ENCODE assay signal across 10 mouse cellular contexts in genomic region chr16:21311781-21312180, GRCm38 (mm10).
DNase-seq lines count a peak whose midpoint lies in the region; ATAC-seq and TF ChIP-seq lines count a peak whose summit lies in the region.
"Had no signal": no experiment of that assay in that cellular context is flagged by ENCODE, and none has a peak within 500 bp of the region (broad histone marks: within the 10 kb centered on the region; RNA-seq: fewer than 3 reads in every experiment).

No protein-coding gene starts in this region.

- H3K9me3 ChIP-seq in forebrain, embryonic 11.5 days (ENCODE audit: control insufficient read depth, low read length): no peaks in the 10 kb centered on the region
- H3K9me3 ChIP-seq in forebrain, embryonic 14.5 days (replicated peaks; ENCODE audit: control insufficient read depth, low read length): no peaks in the 10 kb centered on the region
- no peaks in the 10 kb centered on the region for H3K9me3 ChIP-seq in lung, embryonic 14.5 days (ENCODE audit: low read depth, low read length)
- H3K9me3 ChIP-seq in limb, embryonic 10.5 days (replicated peaks): no peaks in the 10 kb centered on the region
- no peaks in the 10 kb centered on the region for H3K9me3 ChIP-seq in neural tube, embryonic 13.5 days
- H3K9me3 ChIP-seq: G1E had no signal

- DNase-seq in forebrain, embryonic 11.5 days (ENCODE audit: low spot score): peak; percentile 25
- DNase-seq in forebrain, embryonic 14.5 days (ENCODE audit: low spot score): no peak
- no peak for DNase-seq in lung, embryonic 14.5 days
- DNase-seq in lung, postnatal 4 days: no peak
- DNase-seq in limb, embryonic 10.5 days (ENCODE audit: low spot score): no peak
- no peak for DNase-seq in MN1 (ENCODE audit: low spot score)
- no peak for DNase-seq in spleen, adult 12 weeks (ENCODE audit: low spot score)
- DNase-seq: right cerebral cortex, postnatal 25 days had no signal

- H3K27ac ChIP-seq in forebrain, embryonic 11.5 days (ENCODE audit: low read depth, low read length): no peak overlapping the region
- H3K27ac ChIP-seq in forebrain, embryonic 14.5 days (ENCODE audit: low read depth, low read length): no peak overlapping the region
- peak overlapping the region; percentile 95 for H3K27ac ChIP-seq in lung, embryonic 14.5 days (ENCODE audit: low read depth)
- peak overlapping the region; percentile 96 for H3K27ac ChIP-seq in limb, embryonic 10.5 days
- H3K27ac ChIP-seq in neural tube, embryonic 13.5 days (replicated peaks): no peak overlapping the region; the same call in 1 of the 2 replicates

- H3K4me2 ChIP-seq in forebrain, embryonic 11.5 days (ENCODE audit: low read depth, low read length, severe bottlenecking): no peak overlapping the region
- no peak overlapping the region for H3K4me2 ChIP-seq in forebrain, embryonic 14.5 days (ENCODE audit: low read length)
- H3K4me2 ChIP-seq in lung, embryonic 14.5 days: no peak overlapping the region
- H3K4me2 ChIP-seq in neural tube, embryonic 13.5 days: peak overlapping the region; percentile 70

- H3K4me1 ChIP-seq in forebrain, embryonic 11.5 days (replicated peaks; ENCODE audit: control insufficient read depth, insufficient read depth, low read length): peaks cover 4% of the 10 kb centered on the region; the same call in 1 of the 2 replicates
- peaks cover 8% of the 10 kb centered on the region; the same call in 1 of the 2 replicates for H3K4me1 ChIP-seq in forebrain, embryonic 14.5 days (ENCODE audit: control insufficient read depth, insufficient read depth, low read length)
- peaks cover 32% of the 10 kb centered on the region for H3K4me1 ChIP-seq in lung, embryonic 14.5 days (ENCODE audit: insufficient read depth)
- peaks cover 64% of the 10 kb centered on the region for H3K4me1 ChIP-seq in limb, embryonic 10.5 days
- peaks cover 26% of the 10 kb centered on the region for H3K4me1 ChIP-seq in neural tube, embryonic 13.5 days (replicated peaks)

- H3K9ac ChIP-seq in forebrain, embryonic 11.5 days (ENCODE audit: low read length): no peak overlapping the region; the same call in 1 of the 2 replicates
- H3K9ac ChIP-seq in forebrain, embryonic 14.5 days (ENCODE audit: low read length): no peak overlapping the region
- no peak overlapping the region for H3K9ac ChIP-seq in lung, embryonic 14.5 days
- H3K9ac ChIP-seq in neural tube, embryonic 13.5 days: no peak overlapping the region; the same call in 1 of the 2 replicates

- H3K36me3 ChIP-seq in forebrain, embryonic 11.5 days (ENCODE audit: control insufficient read depth, insufficient read depth, low read length): no peaks in the 10 kb centered on the region
- no peaks in the 10 kb centered on the region for H3K36me3 ChIP-seq in forebrain, embryonic 14.5 days (ENCODE audit: control insufficient read depth, insufficient read depth, low read length)
- H3K36me3 ChIP-seq in lung, embryonic 14.5 days (ENCODE audit: insufficient read depth): no peaks in the 10 kb centered on the region
- no peaks in the 10 kb centered on the region for H3K36me3 ChIP-seq in limb, embryonic 10.5 days
- H3K36me3 ChIP-seq in neural tube, embryonic 13.5 days: no peaks in the 10 kb centered on the region
- H3K36me3 ChIP-seq: G1E had no signal

- ATAC-seq in forebrain, embryonic 11.5 days (replicated peaks; ENCODE audit: low FRiP score): no peak
- ATAC-seq in forebrain, embryonic 14.5 days: no peak
- ATAC-seq in lung, embryonic 14.5 days (ENCODE audit: insufficient read depth): no peak
- ATAC-seq in neural tube, embryonic 13.5 days (ENCODE audit: low read depth): no peak

- no peak overlapping the region for H3K4me3 ChIP-seq in forebrain, embryonic 11.5 days (ENCODE audit: low read depth, low read length)
- H3K4me3 ChIP-seq in forebrain, embryonic 14.5 days (ENCODE audit: low read depth, low read length): no peak overlapping the region
- no peak overlapping the region for H3K4me3 ChIP-seq in lung, embryonic 14.5 days (ENCODE audit: low read depth, low read length)
- 0 out of 2 replicates have a peak overlapping the region, but pooled peaks have one; percentile 48 for H3K4me3 ChIP-seq in limb, embryonic 10.5 days
- no peak overlapping the region for H3K4me3 ChIP-seq in neural tube, embryonic 13.5 days

- TF ChIP-seq CTCF in lung, embryonic 14.5 days (IDR thresholded peaks at IDR 0.05; ENCODE audit: low read depth): no peak

- no peaks in the 10 kb centered on the region for H3K27me3 ChIP-seq in forebrain, embryonic 11.5 days (ENCODE audit: control insufficient read depth, insufficient read depth, low read length)
- H3K27me3 ChIP-seq in forebrain, embryonic 14.5 days (replicated peaks; ENCODE audit: control insufficient read depth, insufficient read depth, low read length): no peaks in the 10 kb centered on the region
- no peaks in the 10 kb centered on the region for H3K27me3 ChIP-seq in lung, embryonic 14.5 days (ENCODE audit: insufficient read depth, low read length)
- peaks cover 9% of the 10 kb centered on the region; the same call in 1 of the 2 replicates for H3K27me3 ChIP-seq in limb, embryonic 10.5 days (ENCODE audit: low read depth, poor library complexity, severe bottlenecking)
- peaks cover 5% of the 10 kb centered on the region; the same call in 1 of the 2 replicates for H3K27me3 ChIP-seq in neural tube, embryonic 13.5 days

Comparison
In these comparisons a context has a peak if more than half of its experiments do, and no peak if none do; other contexts are left out.
1. H3K27ac ChIP-seq: peak in lung, embryonic 14.5 days (single experiment) and limb, embryonic 10.5 days (single experiment); none in forebrain, embryonic 11.5 days (single experiment), forebrain, embryonic 14.5 days (single experiment) and neural tube, embryonic 13.5 days (single experiment).